ENCODE assay signal across 12 mouse cellular contexts in genomic region chr16:14493491-14494114, GRCm38 (mm10).
DNase-seq lines count a peak whose midpoint lies in the region; ATAC-seq and TF ChIP-seq lines count a peak whose summit lies in the region.
"Had no signal": no experiment of that assay in that cellular context is flagged by ENCODE, and none has a peak within 500 bp of the region (broad histone marks: within the 10 kb centered on the region; RNA-seq: fewer than 3 reads in every experiment).

No protein-coding gene starts in this region.

- no peaks in the 10 kb centered on the region for H3K36me3 ChIP-seq in kidney, postnatal 0 days (ENCODE audit: insufficient read depth, low read length)
- no peaks in the 10 kb centered on the region for H3K36me3 ChIP-seq in hindbrain, postnatal 0 days (ENCODE audit: insufficient read depth, low read length)
- H3K36me3 ChIP-seq: liver, embryonic 13.5 days; neural tube, embryonic 12.5 days had no signal

- no peaks in the 10 kb centered on the region for H3K9me3 ChIP-seq in kidney, postnatal 0 days (replicated peaks; ENCODE audit: low read length)
- no peaks in the 10 kb centered on the region for H3K9me3 ChIP-seq in hindbrain, postnatal 0 days (ENCODE audit: low read length)
- H3K9me3 ChIP-seq: liver, embryonic 13.5 days; neural tube, embryonic 12.5 days had no signal

- H3K4me3 ChIP-seq in kidney, postnatal 0 days (replicated peaks; ENCODE audit: low read depth, low read length), result no peak overlapping the region
- no peak overlapping the region for H3K4me3 ChIP-seq in hindbrain, postnatal 0 days (ENCODE audit: low read length)
- H3K4me3 ChIP-seq: liver, embryonic 13.5 days; neural tube, embryonic 12.5 days had no signal

- peak; percentile 14 for DNase-seq in cerebellum, adult 9-10 months
- DNase-seq in cerebellum, adult 9-11 months, result no peak
- DNase-seq in kidney, postnatal 0 days (ENCODE audit: low spot score), result peak; percentile 70
- DNase-seq in kidney, postnatal 4 days, result no peak
- DNase-seq in MEL-GATA-1-ER (ENCODE audit: extremely low read depth, low read depth), result peak; percentile 26
- DNase-seq in hindbrain, postnatal 0 days (ENCODE audit: low spot score), result peak; percentile 67
- no peak for DNase-seq in frontal cortex, postnatal 10 days (ENCODE audit: low spot score in 2 of 2)
- DNase-seq in cerebellum, adult 18-20 months, result no peak
- DNase-seq: cerebellum, adult 2 months; kidney, postnatal 10 days; liver, embryonic 13.5 days had no signal

- peak; percentile 76 for TF ChIP-seq CTCF in kidney, postnatal 0 days (IDR thresholded peaks at IDR 0.05; ENCODE audit: low read depth)
- peak; percentile 68 for TF ChIP-seq CTCF in hindbrain, postnatal 0 days (IDR thresholded peaks at IDR 0.05; ENCODE audit: low read depth)

- no peak overlapping the region for H3K27ac ChIP-seq in kidney, postnatal 0 days
- no peak overlapping the region for H3K27ac ChIP-seq in hindbrain, postnatal 0 days
- H3K27ac ChIP-seq: liver, embryonic 13.5 days; neural tube, embryonic 12.5 days had no signal

- H3K27me3 ChIP-seq in kidney, postnatal 0 days (ENCODE audit: insufficient read depth, low read length), result no peaks in the 10 kb centered on the region
- H3K27me3 ChIP-seq in hindbrain, postnatal 0 days (ENCODE audit: insufficient read depth, low read length), result no peaks in the 10 kb centered on the region
- H3K27me3 ChIP-seq: liver, embryonic 13.5 days; neural tube, embryonic 12.5 days had no signal

- WGBS in kidney, postnatal 0 days, result 79% methylated on average over 2 of the region's 2 CpGs
- WGBS in hindbrain, postnatal 0 days, result 85% methylated on average over 2 of the region's 2 CpGs

- H3K9ac ChIP-seq in kidney, postnatal 0 days (ENCODE audit: low read depth, low read length), result no peak overlapping the region
- H3K9ac ChIP-seq in hindbrain, postnatal 0 days (replicated peaks; ENCODE audit: low read length), result no peak overlapping the region
- H3K9ac ChIP-seq: liver, embryonic 13.5 days; neural tube, embryonic 12.5 days had no signal

- no peak for ATAC-seq in kidney, postnatal 0 days (replicated peaks; ENCODE audit: low FRiP score, low read depth)
- ATAC-seq in hindbrain, postnatal 0 days, result peak; percentile 38; the same call in 1 of the 2 replicates

- no peaks in the 10 kb centered on the region for H3K4me1 ChIP-seq in kidney, postnatal 0 days (replicated peaks; ENCODE audit: insufficient read depth, low read length)
- H3K4me1 ChIP-seq in hindbrain, postnatal 0 days (ENCODE audit: insufficient read depth, low read length), result no peaks in the 10 kb centered on the region
- H3K4me1 ChIP-seq: liver, embryonic 13.5 days; neural tube, embryonic 12.5 days had no signal

- H3K4me2 ChIP-seq in kidney, postnatal 0 days (ENCODE audit: low read length), result no peak overlapping the region
- H3K4me2 ChIP-seq in hindbrain, postnatal 0 days (ENCODE audit: low read depth, low read length), result no peak overlapping the region
- H3K4me2 ChIP-seq: liver, embryonic 13.5 days; neural tube, embryonic 12.5 days had no signal

Comparison
In these comparisons a context has a peak if more than half of its experiments do, and no peak if none do; other contexts are left out.
1. DNase-seq: peak in cerebellum, adult 9-10 months (single experiment), kidney, postnatal 0 days (single experiment), MEL-GATA-1-ER (single experiment) and hindbrain, postnatal 0 days (single experiment); none in cerebellum, adult 9-11 months (single experiment), kidney, postnatal 4 days (0 of 2), frontal cortex, postnatal 10 days (0 of 2) and cerebellum, adult 18-20 months (0 of 2).